Mouse (Mus musculus) bone marrow, adult 2 months (tissue): ENCODE data around the gene Kirrel3.

Experiments
- CTCF ChIP-seq: fragments of 200-500 bp; IDR thresholded peaks from 2 replicates; pipeline ENCODE4 v1.5.1; 2011; ENCODE audit warnings: low read length, control low read depth; ENCODE audit not compliant: control insufficient read depth, insufficient read depth
- POLR2A ChIP-seq: fragments of 200-500 bp; IDR thresholded peaks from 2 replicates; pipeline ENCODE4 v1.6.1; 2011; ENCODE audit warnings: low read depth, mild to moderate bottlenecking, control low read depth, low read length, borderline replicate concordance; ENCODE audit not compliant: control insufficient read depth

- TF ChIP-seq CTCF: no peak
- TF ChIP-seq POLR2A: no peak
Measured at GRCm38 (mm10) chr9:34585487-34585886, 99.8 kb downstream of the Kirrel3 start.
